Mouse (Mus musculus) small intestine, adult 2 months (tissue): Measurements from ENCODE around the gene Polr2a.

Source experiments
- CTCF ChIP-seq: fragments of 200-500 bp; IDR thresholded peaks from 2 replicates; pipeline ENCODE4 v1.5.1; 2012; ENCODE audit warnings: low read depth, mild to moderate bottlenecking, control low read depth, inconsistent platforms, low read length, moderate library complexity, mixed read lengths; ENCODE audit not compliant: insufficient replicate concordance, insufficient read length; ENCODE audit errors: extremely low read depth
- POLR2A ChIP-seq: fragments of 200-500 bp; IDR thresholded peaks from 2 replicates; pipeline ENCODE4 v1.6.1; 2012; ENCODE audit warnings: low read depth, mild to moderate bottlenecking, control low read depth, inconsistent platforms, low read length, moderate library complexity

- TF ChIP-seq CTCF (no peak), POLR2A (no peak)
These were observed 51.5 kb downstream of the Polr2a start for GRCm38 (mm10) chr11:69706775-69707479.
